Mouse (Mus musculus) ZHBTc4 (cell line): ENCODE measurements at regions not wholly inside any gene's neighbourhood (a gene's known extent, or its start where the extent isn't known, plus 50 kb on each side); places are given as distances from the start of the nearest gene placed in this dataset.
A peak's percentile ranks its signal among the peaks of the same experiment; 100 is the strongest.

Experiments
- DNase-seq: peaks from one replicate; pipeline ENCODE4 v3.0.0-alpha.2; 2011; ENCODE audit warnings: low read depth, low spot score

- no peak for DNase-seq
Observed at GRCm38 (mm10) chr16:8246445-8246844, 178.5 kb downstream of the Tmem114 start.

DNA sequence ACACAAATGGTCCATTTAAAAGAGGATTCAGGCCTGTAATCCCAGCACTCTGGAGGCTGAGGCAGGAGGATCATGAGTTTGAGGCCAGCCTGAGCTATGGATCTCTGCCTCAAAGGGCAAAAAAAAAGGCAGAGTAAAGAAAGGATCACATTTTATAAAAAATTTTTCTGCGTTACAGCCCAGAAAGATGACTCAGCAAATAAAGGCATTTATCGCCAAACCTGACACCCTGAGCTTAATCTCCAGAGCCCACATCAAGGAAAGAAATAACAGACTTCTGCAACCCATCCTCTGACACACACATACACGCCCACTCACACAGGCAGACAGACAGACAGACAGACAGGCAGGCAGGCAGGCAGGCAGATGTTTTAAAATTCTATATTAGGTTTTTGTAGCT lies 179.3 kb downstream of the Tmem114 start:
- DNase-seq, result no peak

GRCm38 (mm10) chr16:8234351-8234750 lies 190.6 kb downstream of the Tmem114 start:
- no peak for DNase-seq

DNA sequence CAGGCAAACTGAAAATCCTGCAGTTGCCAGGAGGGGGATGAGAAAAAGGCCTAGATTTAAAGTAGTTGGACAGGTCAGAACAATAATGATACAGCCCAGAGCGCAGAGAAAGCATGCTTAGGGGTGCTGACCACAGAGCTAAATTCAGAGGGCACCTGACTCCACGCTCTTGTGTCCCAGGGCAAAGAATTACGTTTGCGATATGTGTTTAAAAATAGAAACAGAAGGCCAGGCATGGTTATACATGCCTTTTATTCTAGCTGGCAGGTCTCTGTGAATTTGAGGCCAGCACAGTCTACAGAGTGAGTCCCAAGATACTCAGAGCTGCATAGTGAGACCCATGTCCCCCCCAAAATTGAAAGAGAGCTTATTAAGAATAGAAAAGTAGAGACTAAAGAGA lies 192.9 kb downstream of the Tmem114 start:
- no peak for DNase-seq

- DNase-seq, result no peak
Observed at GRCm38 (mm10) chr16:8223625-8224300, 201.2 kb downstream of the Tmem114 start.

DNA sequence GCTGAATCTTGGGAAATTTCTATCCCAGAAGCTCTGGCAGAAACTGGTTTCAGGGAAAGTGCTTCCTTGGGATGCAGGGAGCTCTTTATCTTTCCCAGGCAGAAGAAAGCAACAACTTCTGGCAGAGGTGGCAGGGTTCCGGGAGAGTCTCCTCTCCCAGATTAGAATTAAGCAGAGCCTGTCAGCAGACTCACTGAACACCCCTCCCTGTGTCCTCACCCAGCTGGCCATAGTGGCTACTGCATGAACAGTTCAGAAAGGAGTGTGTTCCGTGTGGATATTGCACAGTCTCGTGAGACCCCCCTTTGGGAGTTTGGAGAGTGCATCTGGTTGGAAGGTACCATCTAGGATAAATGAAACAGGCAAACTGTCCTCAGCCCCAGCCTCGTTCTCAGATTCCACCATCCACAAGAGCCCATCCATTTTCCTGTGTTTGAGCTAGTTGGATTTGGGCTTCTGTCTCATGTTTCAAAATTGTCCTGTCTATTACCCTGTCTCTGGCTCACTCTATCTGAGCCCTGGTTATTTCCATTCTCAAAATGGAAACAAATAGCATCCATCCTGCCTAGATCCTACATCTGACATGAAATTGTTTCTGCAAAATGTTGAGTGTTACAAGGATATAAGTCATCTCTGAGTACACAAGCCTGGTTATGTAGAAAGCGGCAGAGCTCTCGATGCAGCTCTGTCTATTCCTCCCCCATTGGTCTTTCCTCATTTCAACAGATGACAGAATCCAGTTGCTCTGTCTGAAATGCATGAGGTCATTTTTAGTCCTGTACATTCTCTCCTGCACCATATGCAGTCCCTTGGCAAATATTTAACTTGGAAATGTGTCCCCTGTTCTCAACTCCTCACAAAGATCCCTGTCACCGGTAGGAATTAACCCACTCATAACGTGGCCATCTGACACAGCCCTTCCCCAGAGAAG lies 216.4 kb downstream of the Tmem114 start:
- no peak for DNase-seq

- DNase-seq, result no peak
Observed at GRCm38 (mm10) chr16:8205014-8205413, 219.9 kb downstream of the Tmem114 start.

GRCm38 (mm10) chr16:8201306-8201705 lies 223.6 kb downstream of the Tmem114 start:
- DNase-seq, result no peak

DNA sequence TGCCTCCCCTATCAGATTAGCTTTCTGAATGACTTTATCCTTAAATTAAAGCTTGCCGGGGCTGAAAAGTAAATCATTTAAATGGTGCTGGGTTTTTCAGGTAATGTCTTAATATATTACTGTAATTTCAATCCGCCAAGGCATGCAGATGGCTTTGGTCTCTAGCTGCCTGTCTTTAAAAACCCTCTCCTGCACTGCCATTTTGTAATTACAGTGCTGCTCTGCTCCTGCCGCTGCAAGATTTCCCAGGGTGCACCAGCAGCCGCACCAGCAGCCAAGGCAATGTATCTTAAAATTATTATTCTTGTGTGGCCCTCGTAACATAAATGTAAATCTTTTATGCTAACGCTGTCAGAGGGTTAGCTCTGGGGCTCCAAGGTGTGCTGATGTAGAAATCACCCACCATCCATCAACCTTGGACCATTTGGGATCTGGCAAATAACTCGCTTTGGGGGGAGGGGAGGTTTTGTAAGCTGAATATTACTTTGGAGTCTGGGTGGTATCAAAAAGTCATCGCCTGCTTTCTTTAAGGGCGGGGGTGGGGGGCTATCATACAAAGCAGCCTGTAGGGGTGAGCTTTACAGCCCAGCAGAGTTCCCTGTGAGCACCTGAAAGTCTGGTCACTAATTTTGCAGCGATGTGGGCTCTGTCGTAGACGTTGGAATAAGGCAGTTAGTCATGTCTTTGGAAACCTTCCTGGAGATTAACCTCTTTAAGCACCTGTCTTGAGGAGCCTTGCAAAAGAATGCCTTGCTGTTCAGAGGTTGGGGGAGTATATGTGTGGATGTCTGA lies 226.0 kb downstream of the Tmem114 start:
- no peak for DNase-seq

- no peak for DNase-seq
Observed at GRCm38 (mm10) chr16:8189472-8190240, 235.3 kb downstream of the Tmem114 start.

- DNase-seq, result no peak
Observed at GRCm38 (mm10) chr16:8189071-8189470, 235.9 kb downstream of the Tmem114 start.

DNA sequence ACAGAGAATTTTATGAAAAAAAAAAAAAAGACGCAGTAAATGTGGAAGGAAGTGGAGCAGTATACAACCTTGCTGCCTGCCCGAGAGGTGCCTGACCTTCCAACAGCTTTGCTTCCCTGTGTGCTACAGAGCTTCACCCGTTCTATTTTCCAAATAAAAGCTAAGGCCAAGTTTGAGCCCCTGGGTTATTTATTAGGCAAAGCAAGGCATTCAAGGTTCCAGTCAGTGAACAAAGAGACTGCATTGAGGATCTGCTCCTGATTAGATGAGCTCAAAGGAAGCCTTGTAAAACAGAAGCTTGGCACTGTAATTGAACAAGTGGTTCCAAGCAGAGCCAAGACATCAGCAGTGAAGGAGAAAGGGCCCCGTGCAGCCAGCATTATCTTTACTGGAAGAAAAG lies 236.4 kb downstream of the Tmem114 start:
- DNase-seq, result peak; percentile 41

DNA sequence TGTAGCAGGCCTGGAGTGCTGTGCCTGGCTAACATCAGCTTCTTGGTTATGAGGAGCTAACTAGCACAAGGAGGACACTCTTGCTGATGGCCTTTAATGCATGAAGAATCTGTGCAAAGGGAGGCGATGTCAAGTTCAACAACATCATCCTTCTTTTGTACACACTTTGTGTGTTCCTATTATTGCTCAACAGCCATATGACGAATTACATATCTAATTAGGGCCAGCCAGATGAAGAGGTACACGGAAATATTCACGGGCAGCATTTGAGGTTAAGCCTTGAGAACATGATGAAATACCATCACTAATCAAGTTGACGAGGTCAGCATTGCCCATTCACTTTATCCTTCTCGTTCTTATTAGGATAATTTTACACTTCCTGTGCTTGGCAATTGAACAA lies 240.2 kb downstream of the Tmem114 start:
- no peak for DNase-seq

DNA sequence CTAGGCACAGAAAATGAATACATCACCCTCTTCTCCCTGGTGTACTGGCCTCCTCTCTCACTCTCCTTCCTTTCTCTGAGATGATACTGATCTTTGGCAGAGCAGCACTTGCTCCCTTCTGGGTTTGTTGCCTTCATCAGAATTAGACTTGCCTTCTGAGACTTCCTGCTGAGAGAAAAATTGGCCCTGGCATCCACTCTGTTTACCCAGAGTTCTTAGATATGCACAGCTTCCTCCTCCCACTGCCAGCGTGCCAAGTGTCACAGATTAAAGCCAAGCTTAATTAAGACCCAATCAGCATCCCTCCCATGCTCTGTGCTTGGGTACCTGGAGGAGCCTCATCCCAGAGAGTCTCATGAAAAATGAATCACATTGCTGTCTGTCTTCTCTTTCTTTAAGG lies 246.0 kb downstream of the Tmem114 start:
- DNase-seq, result no peak

- DNase-seq, result peak; percentile 55
Observed at GRCm38 (mm10) chr16:8177226-8177625, 247.7 kb downstream of the Tmem114 start.

- no peak for DNase-seq
Observed at GRCm38 (mm10) chr16:8176126-8176525, 248.8 kb downstream of the Tmem114 start.
